Mouse (Mus musculus) intestine, postnatal 0 days (tissue): ENCODE data around the gene Tmem110. TPM values are rescaled to one million over a fixed set of nuclear protein-coding genes. Genes with fewer than 3 reads are reported as not detected.

Experiments used
- ATAC-seq: fragments of 200-750 bp; cut with Nextera tagmentation; 2 replicates; pipeline ENCODE4 v1.8.0; 2017; ENCODE audit warnings: mild to moderate bottlenecking, moderate TSS enrichment, moderate library complexity
- H3K27ac ChIP-seq: fragments of 300-500 bp; sonication (generic); 2 replicates; pipeline ENCODE4 v1.5.1; 2014; ENCODE audit warnings: mild to moderate bottlenecking, low read depth, low read length, moderate library complexity
- H3K27me3 ChIP-seq: fragments of 300-500 bp; sonication (generic); replicated peaks from 2 replicates; pipeline ENCODE4 v1.6.1; 2014; ENCODE audit warnings: low read length, mixed read lengths; ENCODE audit not compliant: control insufficient read depth, insufficient read depth
- H3K36me3 ChIP-seq: fragments of 300-500 bp; sonication (generic); 2 replicates; pipeline ENCODE4 v1.6.1; 2014; ENCODE audit warnings: mild to moderate bottlenecking, moderate library complexity; ENCODE audit not compliant: control insufficient read depth, insufficient read depth
- H3K4me1 ChIP-seq: fragments of 300-500 bp; sonication (generic); replicated peaks from 2 replicates; pipeline ENCODE4 v1.6.1; 2014; ENCODE audit warnings: antibody characterized with exemption, low read length, mixed read lengths; ENCODE audit not compliant: control insufficient read depth, insufficient read depth
- H3K4me2 ChIP-seq: fragments of 300-500 bp; sonication (generic); replicated peaks from 2 replicates; pipeline ENCODE4 v1.6.1; 2014; ENCODE audit warnings: low read depth, mild to moderate bottlenecking, moderate library complexity
- H3K4me3 ChIP-seq: fragments of 300-500 bp; sonication (generic); 2 replicates; pipeline ENCODE4 v1.5.1; 2014; ENCODE audit warnings: low read depth, low read length
- H3K9ac ChIP-seq: fragments of 300-500 bp; sonication (generic); 2 replicates; pipeline ENCODE4 v1.6.1; 2014; ENCODE audit warnings: mild to moderate bottlenecking, low read depth, low read length
- H3K9me3 ChIP-seq: fragments of 300-500 bp; sonication (generic); 2 replicates; pipeline ENCODE4 v1.6.1; 2016; ENCODE audit warnings: mixed run types; ENCODE audit not compliant: control insufficient read depth
- CTCF ChIP-seq: sonication (generic); IDR thresholded peaks from 2 replicates; pipeline ENCODE4 v1.5.1; 2016; ENCODE audit warnings: low read depth, mild to moderate bottlenecking, control low read depth, antibody characterized with exemption, moderate library complexity
- WGBS: fragments of 180-500 bp; shearing (Covaris S2); extraction: QIAGEN DNeasy Blood & Tissue Kit; methylation state at CpG from one replicate; pipeline ENCODE4 v1.1.7; 2014; 5-methylcytosine and 5-hydroxymethylcytosine counted together
- polyA plus RNA-seq: library from polyadenylated mRNA; unstranded; fragments of >200 nt; fragmentation: Nextera tagmentation; extraction: Ambion mirVana; gene quantifications from 2 replicates; pipeline ENCODE4 v1.2.1, GENCODE M21; 2015

The Tmem110 gene
- 17.5 and 18.0 TPM in 2 replicates for polyA plus RNA-seq

DNA sequence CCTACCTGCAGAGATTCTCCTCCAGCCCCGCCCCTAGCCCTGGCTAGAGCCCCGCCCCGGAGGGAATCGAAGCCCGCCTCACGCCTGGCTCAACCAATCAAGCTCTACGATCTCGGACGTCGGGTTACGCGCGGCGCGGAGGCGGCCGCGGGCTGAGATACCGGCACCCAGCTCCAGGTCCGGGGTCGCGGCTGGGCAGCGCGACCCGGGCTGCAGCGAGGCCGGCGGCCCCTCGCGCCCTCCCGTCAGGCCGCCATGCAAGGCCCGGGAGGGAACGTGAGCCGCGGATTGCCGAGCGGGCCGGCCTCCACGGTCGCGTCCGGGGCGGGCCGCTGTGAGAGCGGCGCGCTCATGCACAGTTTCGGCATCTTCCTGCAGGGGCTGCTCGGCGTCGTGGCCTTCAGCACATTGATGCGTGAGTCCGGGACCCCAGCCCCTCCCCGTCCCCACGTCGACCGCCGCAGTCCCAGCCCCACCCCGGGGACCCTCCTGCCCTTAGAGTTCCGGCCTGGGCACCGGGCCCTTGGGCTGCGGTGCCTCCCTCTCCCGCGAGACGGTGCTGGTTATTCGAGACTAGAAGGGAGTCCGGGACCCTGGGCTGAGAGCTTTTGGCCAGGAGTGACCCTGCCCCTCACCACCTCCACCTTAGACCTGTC is at the start of gene Tmem110:
Tmem110 (plus strand) TSS at position 115 of the 656 bp plus-strand sequence.
- peak; percentile 55 for TF ChIP-seq CTCF
- Histone ChIP-seq H3K36me3 (no peaks in the 10 kb centered on the region), H3K4me2 (peak within 1 kb of the TSS; percentile 83), H3K27me3 (no peaks in the 10 kb centered on the region), H3K9ac (peak within 1 kb of the TSS; percentile 91), H3K27ac (peak within 1 kb of the TSS; percentile 50; the same call in 1 of the 2 replicates), H3K9me3 (no peaks in the 10 kb centered on the region), H3K4me3 (peak within 1 kb of the TSS; percentile 91), H3K4me1 (peaks cover 25% of the 10 kb centered on the region)
- peak; percentile 95 for ATAC-seq
- under 1% methylated on average over 68 of the region's 68 CpGs for WGBS

DNA sequence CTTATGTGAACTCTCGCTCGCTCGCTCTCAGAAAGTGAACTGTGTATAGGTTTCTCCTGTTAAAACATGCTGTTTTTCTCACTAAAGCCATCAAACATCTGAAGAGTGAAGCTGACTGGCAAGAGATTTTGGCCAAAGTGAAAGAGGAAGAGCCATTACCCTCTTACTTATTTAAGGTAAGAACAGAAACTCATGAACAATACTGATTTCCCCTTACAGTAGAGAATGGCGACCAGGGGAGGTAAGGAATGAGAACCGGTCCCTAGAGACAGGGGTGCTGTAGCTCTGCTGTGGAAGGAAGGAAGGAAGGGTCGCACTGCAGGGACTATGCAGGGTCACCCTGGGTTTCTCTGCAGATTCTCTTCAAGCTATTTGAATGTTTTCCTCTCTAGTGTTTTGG is 40.8 kb upstream of the Tmem110 start:
- H3K9me3 ChIP-seq: no peaks in the 10 kb centered on the region
- peaks cover 17% of the 10 kb centered on the region for H3K36me3 ChIP-seq
- WGBS: 91% methylated on average over 6 of the region's 6 CpGs
- H3K4me2 ChIP-seq: no peak overlapping the region
- no peak for ATAC-seq
- H3K27me3 ChIP-seq: no peaks in the 10 kb centered on the region
- no peak overlapping the region for H3K4me3 ChIP-seq
- TF ChIP-seq CTCF: no peak
- H3K27ac ChIP-seq: no peak overlapping the region
- H3K4me1 ChIP-seq: no peaks in the 10 kb centered on the region
- no peak overlapping the region for H3K9ac ChIP-seq

DNA sequence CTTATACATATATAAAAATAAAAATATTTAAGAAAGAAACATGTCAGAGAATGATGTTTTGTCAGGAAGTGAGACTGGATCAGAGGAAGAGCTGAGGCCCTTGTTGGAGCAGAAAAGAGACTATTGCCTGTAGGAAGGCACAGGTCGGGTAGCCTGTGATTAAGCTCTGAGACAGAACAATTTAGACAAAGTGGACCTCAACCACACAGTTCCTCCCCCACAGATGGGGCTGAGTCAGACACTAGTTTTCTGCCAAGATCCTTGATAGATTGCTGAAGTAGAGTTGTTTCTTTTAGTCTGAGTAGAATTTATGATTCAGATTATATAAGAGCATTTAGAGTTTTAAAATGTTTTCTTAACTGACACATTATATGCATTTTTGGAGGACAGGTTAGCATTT is 35.9 kb upstream of the Tmem110 start:
- no peak for ATAC-seq
- WGBS: 38% methylated on average over 1 of the region's 1 CpGs
- no peaks in the 10 kb centered on the region for H3K27me3 ChIP-seq
- peaks cover 24% of the 10 kb centered on the region for H3K36me3 ChIP-seq
- H3K4me3 ChIP-seq: no peak overlapping the region
- no peaks in the 10 kb centered on the region for H3K4me1 ChIP-seq
- H3K4me2 ChIP-seq: no peak overlapping the region
- H3K27ac ChIP-seq: no peak overlapping the region
- no peak for TF ChIP-seq CTCF
- no peaks in the 10 kb centered on the region for H3K9me3 ChIP-seq
- H3K9ac ChIP-seq: no peak overlapping the region

DNA sequence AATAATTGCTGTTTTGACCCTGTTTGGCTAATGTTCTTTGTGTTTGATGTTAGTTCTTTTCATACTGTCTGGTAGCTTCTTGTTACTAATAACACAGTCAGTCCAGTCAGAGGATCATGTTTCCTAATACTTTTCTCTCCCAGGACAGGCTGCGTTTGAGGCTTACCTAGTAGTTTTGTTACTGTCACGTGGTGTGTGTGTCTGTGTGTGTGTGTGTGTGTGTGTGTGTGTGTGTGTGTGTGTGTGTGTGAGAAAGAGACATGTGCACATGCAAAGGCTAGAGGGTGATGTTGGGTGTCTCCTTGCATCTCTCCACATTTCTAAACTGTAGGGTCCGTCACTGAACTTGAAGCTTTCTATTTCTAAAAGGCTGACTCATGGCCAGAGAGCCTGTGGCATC is 32.5 kb upstream of the Tmem110 start:
- 84% methylated on average over 3 of the region's 3 CpGs for WGBS
- Histone ChIP-seq H3K4me2 (no peak overlapping the region), H3K9me3 (no peaks in the 10 kb centered on the region), H3K4me1 (no peaks in the 10 kb centered on the region), H3K36me3 (peaks cover 20% of the 10 kb centered on the region; the same call in 1 of the 2 replicates), H3K9ac (no peak overlapping the region), H3K4me3 (no peak overlapping the region), H3K27me3 (no peaks in the 10 kb centered on the region), H3K27ac (no peak overlapping the region)
- TF ChIP-seq CTCF: no peak
- ATAC-seq: no peak

DNA sequence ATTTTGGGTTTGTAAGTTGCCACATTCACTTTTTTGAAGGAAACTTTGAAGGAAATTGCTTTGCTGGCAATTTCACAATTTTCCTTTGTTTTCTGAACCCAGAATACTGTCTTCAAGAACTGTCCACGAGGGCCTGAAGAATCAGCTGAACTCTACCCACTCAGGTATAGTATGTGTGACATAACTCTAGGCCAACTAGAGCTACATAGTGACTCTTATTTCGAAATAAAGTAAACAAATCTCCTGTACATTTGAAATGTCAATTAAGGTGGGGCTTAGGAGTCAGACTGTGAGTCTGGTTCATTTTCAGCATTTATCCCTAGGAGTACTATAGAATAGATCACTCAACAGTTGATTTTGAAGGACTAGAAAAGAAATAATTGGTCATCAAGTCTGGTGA is 23.6 kb upstream of the Tmem110 start:
- Histone ChIP-seq H3K27me3 (no peaks in the 10 kb centered on the region), H3K36me3 (peaks cover 18% of the 10 kb centered on the region; the same call in 1 of the 2 replicates), H3K9ac (no peak overlapping the region), H3K4me1 (no peaks in the 10 kb centered on the region), H3K4me2 (no peak overlapping the region), H3K4me3 (no peak overlapping the region), H3K27ac (no peak overlapping the region), H3K9me3 (no peaks in the 10 kb centered on the region)
- no peak for ATAC-seq
- WGBS: 63% methylated on average over 2 of the region's 2 CpGs
- TF ChIP-seq CTCF: no peak

DNA sequence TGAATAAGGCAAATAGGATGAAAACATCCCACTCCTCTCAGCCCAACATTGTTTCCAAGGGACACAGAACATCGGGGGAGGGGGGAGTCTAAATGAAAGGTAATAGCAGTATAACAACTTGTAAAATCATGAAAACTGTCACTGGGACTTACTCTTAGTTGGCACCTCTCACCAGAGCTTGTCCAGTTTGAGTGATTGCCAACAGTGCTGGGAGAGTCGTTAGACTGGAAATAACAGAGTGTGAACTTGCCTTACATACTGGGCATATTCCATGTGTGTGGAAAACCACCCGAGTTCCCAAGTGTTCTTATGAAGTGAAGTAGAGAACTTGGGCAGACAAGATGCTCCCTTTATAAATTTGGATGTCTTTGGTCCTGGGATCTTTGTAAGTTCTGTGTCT is 4.3 kb upstream of the Tmem110 start:
- no peak overlapping the region for H3K4me3 ChIP-seq
- H3K9ac ChIP-seq: no peak overlapping the region
- H3K36me3 ChIP-seq: peaks cover 30% of the 10 kb centered on the region
- no peak for ATAC-seq
- WGBS: 83% methylated on average over 3 of the region's 3 CpGs
- no peak overlapping the region for H3K4me2 ChIP-seq
- peaks cover 1% of the 10 kb centered on the region; the same call in 1 of the 2 replicates for H3K4me1 ChIP-seq
- H3K27me3 ChIP-seq: no peaks in the 10 kb centered on the region
- H3K27ac ChIP-seq: no peak overlapping the region
- TF ChIP-seq CTCF: no peak
- no peaks in the 10 kb centered on the region for H3K9me3 ChIP-seq
